Mouse (Mus musculus) kidney, postnatal 4 days (tissue): ENCODE data around the gene Dlg5.

Experiments used
- DNase-seq, 2 experiments: peaks; one replicate each; pipeline ENCODE4 v3.0.0; 2021; ENCODE audit warnings: mixed read lengths in 2 of 2

Gene Dlg5

DNA sequence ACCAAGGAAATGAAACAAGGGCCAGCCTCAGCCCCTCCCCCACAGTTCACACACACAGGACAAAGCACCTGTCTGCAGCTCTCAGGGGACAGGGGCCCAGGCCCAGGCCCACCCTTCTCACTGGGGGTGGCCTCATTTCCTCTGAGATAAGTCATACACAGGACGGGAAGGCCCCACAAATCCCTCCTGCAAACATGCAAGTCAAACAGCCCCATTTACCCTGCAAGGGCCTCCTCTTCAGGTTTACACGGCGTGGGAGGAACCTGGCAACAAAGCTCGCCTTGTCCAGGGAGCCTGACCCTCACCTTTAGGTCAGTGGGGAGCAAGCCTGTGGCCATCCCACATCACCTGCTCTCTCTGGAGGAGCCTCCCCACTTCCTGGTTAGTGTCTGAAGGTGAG is 60.2 kb downstream of the Dlg5 start:
- DNase-seq, result no peak

DNA sequence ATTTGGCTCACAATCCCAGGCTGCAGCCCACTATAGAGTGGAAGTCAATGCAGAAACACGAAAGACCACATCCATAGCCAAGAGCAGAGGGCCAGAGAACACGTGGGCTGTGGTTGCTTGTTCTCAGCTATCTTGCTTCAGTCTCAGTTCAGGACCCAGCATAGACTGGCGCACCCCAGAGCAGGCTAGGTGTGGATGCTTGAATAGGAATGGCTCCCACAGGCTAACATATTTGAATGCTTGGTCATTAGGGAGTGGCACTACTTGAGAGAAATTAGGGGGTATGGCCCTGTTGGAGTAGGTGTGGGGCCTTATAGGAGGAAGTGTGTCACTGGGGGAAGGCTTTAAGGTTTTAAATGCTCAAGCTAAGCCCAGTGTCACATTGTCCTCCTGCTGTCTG is 62.8 kb downstream of the Dlg5 start:
- DNase-seq, result no peak

DNA sequence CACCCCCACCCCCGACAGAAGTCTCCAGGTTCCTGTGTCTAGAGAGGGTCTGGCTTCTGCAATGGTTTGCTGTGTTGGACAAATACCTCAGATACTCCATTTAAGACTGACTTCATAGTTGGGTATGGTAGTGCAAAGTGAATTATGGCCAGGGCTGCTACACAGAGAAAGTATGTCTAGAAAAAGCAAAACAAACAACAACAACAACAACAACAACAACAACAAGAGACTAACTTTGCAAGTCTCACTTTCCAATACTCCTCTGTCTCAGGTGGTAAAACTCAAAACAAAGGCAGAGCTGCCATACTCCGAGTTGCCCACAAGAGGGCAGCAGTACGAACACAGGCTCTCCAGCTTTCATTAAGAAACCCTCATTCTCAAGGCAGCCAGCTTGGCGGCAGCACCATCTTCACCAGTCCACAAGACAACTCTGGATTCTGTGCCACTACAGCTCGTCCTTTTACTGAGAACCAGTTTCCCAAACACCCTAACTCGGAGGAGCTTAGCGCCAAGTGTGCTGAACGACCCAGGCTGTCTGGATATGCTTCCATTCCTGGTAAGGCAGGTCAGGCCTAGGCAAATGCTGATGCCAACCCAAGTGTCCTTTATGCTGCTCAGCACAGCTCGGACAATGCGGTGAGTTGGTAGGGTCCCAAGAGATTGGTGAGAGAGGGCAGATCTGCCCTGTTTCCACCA is 63.8 kb downstream of the Dlg5 start:
- peak; percentile 78 to 82 for DNase-seq

DNA sequence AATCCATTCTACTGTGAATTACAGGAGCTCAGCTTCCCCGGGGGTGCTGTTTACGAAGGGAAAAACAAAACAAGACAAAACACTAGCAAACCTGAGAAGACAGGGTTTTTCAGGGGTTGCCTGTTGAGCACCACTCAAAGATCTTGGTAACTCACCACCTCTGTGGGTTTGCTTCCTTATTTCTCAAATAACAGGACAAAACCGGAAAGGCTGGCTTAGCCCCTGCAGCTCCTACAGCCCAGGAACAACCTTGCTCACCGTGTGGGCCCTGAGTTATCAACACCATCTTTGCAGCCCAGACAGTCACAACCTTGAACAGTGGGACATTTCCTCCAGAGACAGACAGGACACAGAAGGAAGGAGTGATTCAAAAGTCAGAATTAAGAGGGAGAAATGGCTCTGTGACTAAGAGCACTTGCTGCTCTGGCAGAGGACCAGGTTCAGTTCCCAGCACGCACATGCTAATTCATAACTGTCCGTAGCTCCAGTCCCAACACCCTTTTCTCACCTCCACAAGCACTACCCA is 66.2 kb downstream of the Dlg5 start:
- DNase-seq, result no peak

DNA sequence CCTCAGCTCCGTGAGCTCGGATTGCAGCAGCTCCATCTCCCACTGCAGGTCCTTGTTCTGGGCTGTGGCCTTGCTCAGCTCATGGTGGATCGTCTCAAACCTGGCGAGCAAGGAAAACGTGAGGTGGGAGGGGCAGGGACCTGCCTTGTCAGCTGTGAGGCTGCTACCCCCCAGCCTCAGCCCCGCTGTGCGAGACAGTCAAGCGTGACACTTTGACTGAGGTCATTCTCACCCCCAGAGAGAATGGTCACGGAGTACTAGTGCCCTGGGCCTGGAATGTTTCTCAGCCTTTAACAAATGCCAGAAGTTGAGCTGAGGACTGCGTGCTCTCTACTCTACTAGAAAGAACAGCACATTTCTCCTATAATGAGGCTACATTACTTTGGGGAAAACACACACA is 69.1 kb downstream of the Dlg5 start:
- DNase-seq, result peak; percentile 22 to 55

DNA sequence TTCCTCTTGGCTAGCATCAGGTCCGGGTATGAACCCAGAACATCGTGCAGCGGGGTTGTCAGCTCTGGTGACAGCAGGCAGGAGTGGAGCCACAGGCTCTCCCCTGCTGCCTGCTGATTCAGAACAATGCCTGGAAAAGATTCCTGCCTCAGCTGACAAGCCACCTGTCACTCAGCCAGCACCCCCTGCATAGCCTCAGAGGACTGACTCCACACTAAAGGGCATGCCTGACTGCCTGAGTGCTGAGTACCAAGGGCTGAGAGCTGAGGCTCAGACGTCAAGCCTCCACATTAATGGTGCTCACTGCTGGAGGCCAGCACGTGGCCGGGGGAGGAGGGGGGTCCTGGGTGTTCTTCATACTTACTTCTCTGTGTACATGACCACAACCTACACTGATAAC is 72.4 kb downstream of the Dlg5 start:
- DNase-seq, result no peak

DNA sequence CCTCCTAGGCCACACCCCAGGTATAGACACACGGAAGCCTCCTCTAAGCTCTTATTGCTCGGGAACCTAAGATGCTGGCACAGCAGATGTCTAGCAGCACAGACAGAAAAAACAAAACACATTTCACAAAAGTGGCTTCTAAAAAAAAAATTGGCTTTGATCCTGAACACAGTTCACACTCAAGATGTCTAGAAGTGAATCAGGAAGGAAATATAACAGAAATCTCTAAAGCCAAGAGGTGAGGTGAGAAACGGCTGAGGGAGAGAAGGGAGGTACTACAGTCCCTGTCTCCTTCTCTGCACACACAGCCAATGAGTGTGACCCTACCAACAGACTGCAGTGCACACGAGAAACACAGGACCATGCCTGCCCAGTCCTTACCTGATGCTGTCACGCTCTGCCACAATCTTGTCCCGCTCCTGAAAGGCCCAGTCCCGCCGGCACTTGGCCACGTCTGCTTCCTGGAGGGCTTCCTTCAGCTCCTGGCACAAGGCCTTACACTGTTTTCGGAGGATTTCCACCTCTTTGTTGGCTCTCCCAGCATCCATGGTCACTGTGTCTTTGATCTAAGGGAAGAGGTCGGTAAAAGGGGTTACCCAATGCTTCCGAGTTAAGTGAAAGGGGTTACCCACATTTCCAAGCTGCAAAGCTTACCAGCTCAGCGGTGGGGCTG is 73.9 kb downstream of the Dlg5 start:
- DNase-seq, result peak; percentile 26 to 46

DNA sequence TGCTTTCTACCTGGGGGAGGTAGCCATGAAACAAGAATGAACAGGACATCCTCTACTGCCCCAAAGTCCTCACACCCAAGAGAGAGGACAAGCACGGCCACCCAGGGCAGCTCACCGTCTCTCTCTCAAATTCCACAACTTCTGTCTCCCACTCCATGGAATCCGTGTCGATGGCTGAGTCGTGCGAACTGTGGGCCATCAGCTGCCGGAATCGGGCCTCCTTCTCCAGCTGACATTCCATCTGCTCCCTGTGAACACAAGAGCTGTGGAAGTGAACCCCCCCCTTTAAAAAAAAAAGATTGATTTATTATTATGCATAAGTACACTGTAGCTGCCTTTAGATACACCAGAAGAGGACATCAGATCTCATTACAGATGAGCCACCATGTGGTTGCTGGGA is 79.7 kb downstream of the Dlg5 start:
- no peak for DNase-seq

DNA sequence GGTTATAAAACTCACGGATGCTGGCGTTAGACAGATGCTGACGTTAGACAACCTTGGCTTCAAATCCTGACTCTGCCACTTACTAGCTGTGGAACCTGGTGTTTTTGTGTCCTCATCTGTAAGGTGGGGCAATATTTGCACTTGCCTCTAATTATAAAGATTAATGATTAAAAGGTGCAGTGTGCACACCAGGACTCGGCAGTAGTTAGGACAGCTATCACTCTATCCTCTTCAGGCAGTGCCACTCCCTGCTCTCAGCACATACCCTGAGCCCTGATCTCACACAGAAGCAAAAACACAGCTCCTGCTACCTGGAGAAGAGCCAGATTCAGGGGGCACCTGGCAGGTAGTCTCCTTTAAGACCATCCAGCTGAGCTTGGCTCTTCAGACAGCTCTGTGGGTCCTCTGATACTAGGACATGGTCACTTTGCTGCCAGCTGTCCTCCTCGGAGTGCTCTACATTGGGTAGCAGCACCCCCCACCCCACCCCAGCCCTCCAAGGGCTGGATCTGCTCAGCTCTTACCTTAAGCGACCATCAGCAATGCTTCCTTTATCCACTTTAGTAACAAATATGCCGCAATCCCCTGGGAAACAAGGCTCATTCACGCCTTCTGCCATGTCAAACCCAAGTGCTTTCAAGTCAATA is 80.9 kb downstream of the Dlg5 start:
- no peak for DNase-seq

- no peak for DNase-seq
Observed at GRCm38 (mm10) chr14:24162856-24163255, 82.9 kb downstream of the Dlg5 start.

DNA sequence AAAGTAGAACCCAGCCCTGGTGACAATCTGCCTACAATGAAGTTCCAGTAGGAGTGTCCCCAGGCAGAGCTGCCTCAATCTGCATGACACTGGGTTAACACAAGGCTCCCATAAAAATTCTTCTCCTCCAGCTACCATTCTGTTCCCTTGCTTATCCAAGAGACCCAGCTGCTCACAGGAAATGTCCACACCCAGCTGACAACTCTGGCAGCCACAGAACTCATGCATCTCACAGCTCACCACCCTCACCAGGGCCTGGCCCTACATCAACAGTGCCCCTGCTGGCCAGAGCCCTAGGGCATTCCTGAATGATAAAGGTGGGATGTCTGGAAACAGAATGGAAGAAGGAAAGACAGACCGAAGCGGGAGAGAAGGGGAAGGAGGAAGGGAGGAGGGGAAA is 96.8 kb downstream of the Dlg5 start:
- DNase-seq, result no peak

GRCm38 (mm10) chr14:24144821-24145220 is 100.9 kb downstream of the Dlg5 start:
- no peak for DNase-seq

DNA sequence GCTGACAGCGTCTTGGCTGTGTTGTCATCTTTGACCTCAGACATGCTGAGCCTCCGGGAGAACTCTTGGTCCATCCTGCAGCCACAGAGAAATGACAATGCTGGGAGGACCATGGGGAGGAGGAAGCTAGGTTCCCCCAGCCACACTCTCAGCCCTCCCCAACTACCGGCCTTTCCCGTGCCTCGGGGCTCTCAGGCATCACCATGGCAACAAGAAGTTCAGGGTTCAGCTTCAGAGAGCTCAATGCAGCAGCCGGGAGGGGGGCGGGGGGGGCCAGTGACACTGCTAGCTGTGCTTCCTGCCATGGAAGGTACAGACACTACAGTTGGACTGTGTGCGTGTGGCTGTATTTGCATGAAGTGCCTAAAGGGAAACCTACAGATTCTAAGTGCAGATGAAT is 101.3 kb downstream of the Dlg5 start:
- DNase-seq, result peak; percentile 24 to 31

DNA sequence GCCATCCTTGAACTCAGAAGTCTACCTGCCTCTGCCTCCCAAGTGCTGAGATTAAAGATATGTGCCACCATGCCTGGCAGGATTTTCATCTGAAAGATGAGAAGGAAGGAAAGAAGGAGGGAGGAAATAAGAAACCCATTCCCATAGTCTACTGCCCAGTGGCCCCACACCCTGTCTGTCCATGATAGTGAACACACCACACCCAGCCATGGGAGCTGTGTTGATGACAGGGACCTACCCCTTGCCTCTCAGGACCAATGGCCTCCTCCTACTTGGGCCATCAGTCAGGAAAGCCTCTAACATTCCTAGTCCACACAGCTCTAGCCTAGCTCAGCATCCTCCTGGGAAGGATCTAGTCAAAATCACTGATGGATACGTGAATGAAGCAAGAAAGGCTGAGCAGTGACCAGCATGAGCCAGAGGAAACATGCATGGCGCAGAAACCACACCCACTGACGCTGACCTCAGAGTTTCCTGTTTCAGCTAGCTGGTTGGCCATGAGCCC is 102.7 kb downstream of the Dlg5 start:
- DNase-seq, result no peak

GRCm38 (mm10) chr14:24141727-24142126 is 104.0 kb downstream of the Dlg5 start:
- DNase-seq, result no peak

DNA sequence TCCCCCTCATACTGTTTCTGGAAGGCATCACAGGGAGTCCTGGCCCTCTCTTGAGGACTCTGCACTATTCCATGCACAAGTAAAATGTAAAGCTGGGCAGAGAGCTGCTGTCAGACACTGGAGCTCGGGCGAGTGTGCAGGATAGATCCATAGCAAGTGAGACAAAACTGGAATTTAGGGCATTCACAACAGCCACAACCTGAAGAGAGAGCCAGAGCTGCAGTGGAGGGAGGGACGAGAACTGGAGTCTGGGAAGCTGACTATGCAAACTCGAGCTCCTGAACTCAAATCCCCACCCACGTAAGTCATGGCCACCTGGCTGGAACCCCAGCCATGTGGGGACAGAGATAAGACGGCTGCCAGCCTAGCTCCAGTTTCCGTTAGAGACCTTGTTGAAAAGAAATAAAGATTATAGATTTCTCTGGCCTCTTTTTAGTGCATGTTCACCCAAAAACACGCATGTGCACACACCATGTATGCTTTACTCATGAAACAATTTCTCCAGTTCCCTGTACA is 105.4 kb downstream of the Dlg5 start:
- no peak for DNase-seq

DNA sequence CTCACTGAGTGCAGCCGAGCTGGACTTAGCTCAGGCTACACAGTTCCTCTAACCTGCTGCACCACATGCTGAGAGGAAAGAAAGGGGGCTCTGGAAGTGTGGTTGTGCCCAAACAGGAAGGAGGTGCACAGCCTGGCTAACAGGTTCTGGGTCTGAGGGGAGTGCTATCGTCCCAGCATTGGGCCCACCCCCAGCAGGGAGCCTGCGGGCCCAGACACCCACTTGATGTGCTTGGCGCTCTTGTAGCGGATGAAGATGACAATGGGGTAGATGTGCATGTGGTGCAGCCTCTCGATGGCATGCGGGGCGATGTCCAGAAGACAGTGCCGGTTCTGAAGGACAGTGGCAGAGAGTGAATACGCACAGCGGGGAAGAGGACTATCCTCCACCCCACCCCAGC is 108.8 kb downstream of the Dlg5 start:
- DNase-seq, result no peak

DNA sequence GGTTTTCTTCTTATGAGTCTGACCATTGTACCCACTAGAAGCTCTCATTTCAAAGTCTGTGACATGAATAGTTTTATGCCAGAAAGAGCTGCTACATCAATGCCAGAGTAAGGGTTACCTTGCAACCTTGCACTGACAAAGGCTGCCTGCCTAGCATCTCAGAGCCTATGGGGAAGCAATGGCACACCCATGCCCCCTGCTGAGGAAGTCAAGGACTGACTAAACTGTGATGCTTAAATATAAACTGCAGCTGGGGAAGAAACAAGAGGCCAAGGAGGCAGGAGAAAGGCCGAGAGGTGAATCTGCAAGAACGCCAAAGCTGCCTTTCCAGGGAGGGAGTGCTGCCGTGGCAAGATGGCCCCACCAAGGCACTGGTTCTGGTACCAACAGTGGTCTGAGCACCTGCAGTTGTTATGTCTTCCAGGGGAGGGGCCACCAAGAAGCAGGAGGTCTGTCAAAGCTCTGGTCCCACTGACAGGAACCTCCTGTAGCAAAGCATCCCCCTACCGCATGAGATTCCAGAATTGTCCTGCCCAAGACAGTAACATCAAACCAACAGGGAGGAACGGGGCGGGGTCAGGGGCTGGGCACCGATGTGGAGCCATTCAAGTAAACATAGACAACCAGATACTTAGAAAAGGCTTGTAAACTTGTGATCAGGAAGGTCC is 111.0 kb downstream of the Dlg5 start:
- no peak for DNase-seq

- DNase-seq, result no peak
Observed at GRCm38 (mm10) chr14:24133801-24134200, 111.9 kb downstream of the Dlg5 start.

DNA sequence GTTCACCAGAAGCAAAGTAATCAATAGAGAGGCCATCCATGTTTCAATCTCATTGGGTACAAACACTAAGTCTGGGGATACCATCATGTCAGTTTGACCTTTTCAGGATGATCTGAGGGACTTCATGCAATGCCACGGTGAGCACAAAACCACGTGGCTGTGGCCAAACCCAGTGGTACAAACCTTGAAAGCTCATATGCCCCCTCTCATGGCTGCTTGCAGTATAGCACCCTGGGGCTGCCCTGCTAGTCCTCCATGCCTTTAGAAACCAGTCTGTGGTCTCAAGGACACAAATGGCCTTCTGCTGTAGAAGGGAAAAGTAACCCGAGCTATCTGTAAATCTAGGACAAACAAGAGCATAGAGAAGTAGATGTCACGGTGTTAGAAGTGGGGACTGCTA is 113.6 kb downstream of the Dlg5 start:
- DNase-seq, result peak; percentile 65 to 69

GRCm38 (mm10) chr14:24125069-24125468 is 120.7 kb downstream of the Dlg5 start:
- DNase-seq, result peak in 1 of 2 experiments; percentile 30

DNA sequence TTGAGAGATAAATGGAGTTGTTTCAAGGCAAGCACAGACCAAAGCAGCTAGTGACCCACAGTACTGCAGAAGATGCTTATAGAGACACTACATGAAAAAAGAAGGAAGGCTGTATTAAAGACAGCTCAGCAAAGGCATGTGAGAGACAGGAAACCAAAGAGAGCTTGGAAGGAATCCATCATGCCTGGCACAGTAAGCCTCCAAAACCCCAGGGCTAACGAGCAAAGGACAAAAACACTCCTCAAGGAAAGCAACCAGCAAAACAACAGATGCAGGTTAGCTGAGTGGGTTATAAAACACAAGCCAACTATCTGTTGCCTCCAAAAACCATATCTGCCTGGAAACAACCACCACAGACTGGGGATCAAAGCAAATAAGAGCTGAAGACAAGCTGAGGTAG is 121.5 kb downstream of the Dlg5 start:
- DNase-seq, result no peak

DNA sequence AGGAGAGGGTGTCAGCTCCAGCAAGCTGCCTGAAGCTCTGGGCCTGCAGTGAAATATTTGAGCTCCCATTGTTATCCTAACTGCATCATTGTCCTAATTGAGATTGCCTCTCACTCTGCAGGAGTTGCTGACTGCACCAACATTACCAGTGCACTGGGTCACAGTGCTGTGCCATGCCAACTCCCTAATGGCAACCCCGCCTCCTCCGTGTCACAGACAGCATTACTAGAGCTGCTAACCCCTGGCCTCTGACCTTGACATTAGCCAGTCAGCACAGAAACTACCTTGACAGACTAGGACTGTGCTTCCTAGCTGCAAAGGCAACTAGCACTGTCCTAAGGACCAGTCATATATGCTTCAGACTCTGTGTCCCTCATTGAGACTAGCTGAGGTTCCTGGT is 139.0 kb downstream of the Dlg5 start:
- no peak for DNase-seq
